Mouse (Mus musculus): ENCODE measurements at regions not wholly inside any gene's neighbourhood (a gene's known extent, or its start where the extent isn't known, plus 50 kb on each side); places are given as distances from the start of the nearest gene placed in this dataset.

GRCm38 (mm10) chr12:9274181-9274580, 244.4 kb downstream of the Ttc32 start:
- H3K36me3 ChIP-seq, result no peaks in the 10 kb centered on the region
- no peak overlapping the region for H3K4me3 ChIP-seq (replicated peaks)
- WGBS (ENCODE audit: insufficient replicate concordance), result 23% methylated on average over 1 of the region's 1 CpGs
- ATAC-seq (ENCODE audit: low read depth) (no peak), DNase-seq (no peak)
- no peak overlapping the region for H3K9ac ChIP-seq
- H3K27ac ChIP-seq, result no peak overlapping the region
- no peak overlapping the region for H3K4me2 ChIP-seq
- no peaks in the 10 kb centered on the region for H3K9me3 ChIP-seq (replicated peaks)
- H3K4me1 ChIP-seq (replicated peaks), result no peaks in the 10 kb centered on the region
- no peaks in the 10 kb centered on the region for H3K27me3 ChIP-seq

- ATAC-seq (ENCODE audit: low read depth) (no peak), DNase-seq (no peak)
- H3K4me1 ChIP-seq (replicated peaks), result no peaks in the 10 kb centered on the region
- no peaks in the 10 kb centered on the region for H3K9me3 ChIP-seq (replicated peaks)
- WGBS (ENCODE audit: insufficient replicate concordance), result 76% methylated on average over 7 of the region's 7 CpGs
- no peak overlapping the region for H3K4me3 ChIP-seq (replicated peaks)
- no peak overlapping the region for H3K9ac ChIP-seq
- no peaks in the 10 kb centered on the region for H3K27me3 ChIP-seq
- no peaks in the 10 kb centered on the region for H3K36me3 ChIP-seq
- no peak overlapping the region for H3K4me2 ChIP-seq
- H3K27ac ChIP-seq, result no peak overlapping the region
Measured at GRCm38 (mm10) chr12:9275697-9276096, 245.9 kb downstream of the Ttc32 start.

GRCm38 (mm10) chr12:9278735-9279134, 248.9 kb downstream of the Ttc32 start:
- H3K4me2 ChIP-seq, result no peak overlapping the region
- ATAC-seq (ENCODE audit: low read depth) (no peak), DNase-seq (no peak)
- H3K9me3 ChIP-seq (replicated peaks), result no peaks in the 10 kb centered on the region
- H3K4me3 ChIP-seq (replicated peaks), result no peak overlapping the region
- WGBS (ENCODE audit: insufficient replicate concordance), result 22% methylated on average over 5 of the region's 5 CpGs
- H3K27me3 ChIP-seq, result no peaks in the 10 kb centered on the region
- H3K9ac ChIP-seq, result no peak overlapping the region
- H3K36me3 ChIP-seq, result no peaks in the 10 kb centered on the region
- no peaks in the 10 kb centered on the region for H3K4me1 ChIP-seq (replicated peaks)
- H3K27ac ChIP-seq, result no peak overlapping the region

GRCm38 (mm10) chr12:9279893-9280605, 250.3 kb downstream of the Ttc32 start:
- no peaks in the 10 kb centered on the region for H3K9me3 ChIP-seq (replicated peaks)
- no peak overlapping the region for H3K27ac ChIP-seq
- WGBS (ENCODE audit: insufficient replicate concordance), result 33% methylated on average over 5 of the region's 5 CpGs
- H3K9ac ChIP-seq, result no peak overlapping the region
- H3K4me2 ChIP-seq, result no peak overlapping the region
- no peaks in the 10 kb centered on the region for H3K4me1 ChIP-seq (replicated peaks)
- ATAC-seq (ENCODE audit: low read depth) (no peak), DNase-seq (no peak)
- H3K36me3 ChIP-seq, result no peaks in the 10 kb centered on the region
- no peak overlapping the region for H3K4me3 ChIP-seq (replicated peaks)
- H3K27me3 ChIP-seq, result no peaks in the 10 kb centered on the region

- H3K27ac ChIP-seq, result no peak overlapping the region
- DNase-seq (no peak), ATAC-seq (ENCODE audit: low read depth) (no peak)
- no peak overlapping the region for H3K4me3 ChIP-seq (replicated peaks)
- no peaks in the 10 kb centered on the region for H3K36me3 ChIP-seq
- H3K4me2 ChIP-seq, result no peak overlapping the region
- H3K4me1 ChIP-seq (replicated peaks), result no peaks in the 10 kb centered on the region
- H3K9me3 ChIP-seq (replicated peaks), result no peaks in the 10 kb centered on the region
- H3K27me3 ChIP-seq, result no peaks in the 10 kb centered on the region
- WGBS (ENCODE audit: insufficient replicate concordance), result 56% methylated on average over 2 of the region's 2 CpGs
- H3K9ac ChIP-seq, result no peak overlapping the region
Measured at GRCm38 (mm10) chr12:9287271-9287670, 257.5 kb downstream of the Ttc32 start.

GRCm38 (mm10) chr12:9292656-9293055, 262.9 kb downstream of the Ttc32 start:
- no peaks in the 10 kb centered on the region for H3K27me3 ChIP-seq
- H3K4me3 ChIP-seq (replicated peaks), result no peak overlapping the region
- ATAC-seq (ENCODE audit: low read depth), result no peak
- no peak overlapping the region for H3K4me2 ChIP-seq
- H3K27ac ChIP-seq, result no peak overlapping the region
- no peaks in the 10 kb centered on the region for H3K36me3 ChIP-seq
- H3K9me3 ChIP-seq (replicated peaks), result no peaks in the 10 kb centered on the region
- no peaks in the 10 kb centered on the region for H3K4me1 ChIP-seq (replicated peaks)
- H3K9ac ChIP-seq, result no peak overlapping the region
- no peak for DNase-seq

GRCm38 (mm10) chr12:9295211-9295610, 265.4 kb downstream of the Ttc32 start:
- Histone ChIP-seq H3K27me3 (no peaks in the 10 kb centered on the region), H3K4me1 (replicated peaks) (no peaks in the 10 kb centered on the region), H3K36me3 (no peaks in the 10 kb centered on the region), H3K27ac (no peak overlapping the region), H3K9ac (no peak overlapping the region), H3K4me3 (replicated peaks) (no peak overlapping the region), H3K4me2 (no peak overlapping the region), H3K9me3 (replicated peaks) (no peaks in the 10 kb centered on the region)
- 54% methylated on average over 3 of the region's 3 CpGs for WGBS (ENCODE audit: insufficient replicate concordance)
- DNase-seq (no peak), ATAC-seq (ENCODE audit: low read depth) (no peak)

- 57% methylated on average over 5 of the region's 5 CpGs for WGBS (ENCODE audit: insufficient replicate concordance)
- Histone ChIP-seq H3K36me3 (no peaks in the 10 kb centered on the region), H3K27ac (no peak overlapping the region), H3K4me1 (replicated peaks) (no peaks in the 10 kb centered on the region), H3K4me2 (no peak overlapping the region), H3K27me3 (no peaks in the 10 kb centered on the region), H3K9me3 (replicated peaks) (no peaks in the 10 kb centered on the region), H3K4me3 (replicated peaks) (no peak overlapping the region), H3K9ac (no peak overlapping the region)
- ATAC-seq (ENCODE audit: low read depth), result no peak
- no peak for DNase-seq
Measured at GRCm38 (mm10) chr12:9298848-9299655, 269.3 kb downstream of the Ttc32 start.

- Histone ChIP-seq H3K9me3 (replicated peaks) (no peaks in the 10 kb centered on the region), H3K4me2 (no peak overlapping the region), H3K27ac (no peak overlapping the region), H3K4me1 (replicated peaks) (no peaks in the 10 kb centered on the region), H3K9ac (no peak overlapping the region), H3K27me3 (no peaks in the 10 kb centered on the region), H3K4me3 (replicated peaks) (no peak overlapping the region), H3K36me3 (no peaks in the 10 kb centered on the region)
- ATAC-seq (ENCODE audit: low read depth), result no peak
- no peak for DNase-seq
- 40% methylated on average over 2 of the region's 2 CpGs for WGBS (ENCODE audit: insufficient replicate concordance)
Measured at GRCm38 (mm10) chr12:9304146-9304545, 265.8 kb upstream of the Osr1 start.

- H3K27me3 ChIP-seq, result no peaks in the 10 kb centered on the region
- H3K27ac ChIP-seq, result no peak overlapping the region
- no peak overlapping the region for H3K4me2 ChIP-seq
- ATAC-seq (ENCODE audit: low read depth), result no peak
- no peak overlapping the region for H3K9ac ChIP-seq
- no peaks in the 10 kb centered on the region for H3K36me3 ChIP-seq
- DNase-seq, result no peak
- no peak overlapping the region for H3K4me3 ChIP-seq (replicated peaks)
- H3K4me1 ChIP-seq (replicated peaks), result no peaks in the 10 kb centered on the region
- no peaks in the 10 kb centered on the region for H3K9me3 ChIP-seq (replicated peaks)
- 58% methylated on average over 5 of the region's 5 CpGs for WGBS (ENCODE audit: insufficient replicate concordance)
Measured at GRCm38 (mm10) chr12:9337891-9338672, 231.8 kb upstream of the Osr1 start.

GRCm38 (mm10) chr12:9338801-9339231, 231.1 kb upstream of the Osr1 start:
- ATAC-seq (ENCODE audit: low read depth) (no peak), DNase-seq (no peak)
- Histone ChIP-seq H3K4me1 (replicated peaks) (no peaks in the 10 kb centered on the region), H3K4me3 (replicated peaks) (no peak overlapping the region), H3K27ac (no peak overlapping the region), H3K9me3 (replicated peaks) (no peaks in the 10 kb centered on the region), H3K27me3 (no peaks in the 10 kb centered on the region), H3K9ac (no peak overlapping the region), H3K4me2 (no peak overlapping the region), H3K36me3 (no peaks in the 10 kb centered on the region)
- 62% methylated on average over 7 of the region's 7 CpGs for WGBS (ENCODE audit: insufficient replicate concordance)
